Mouse (Mus musculus): ENCODE results near the gene Gpc1.

Gpc1 gene

DNA sequence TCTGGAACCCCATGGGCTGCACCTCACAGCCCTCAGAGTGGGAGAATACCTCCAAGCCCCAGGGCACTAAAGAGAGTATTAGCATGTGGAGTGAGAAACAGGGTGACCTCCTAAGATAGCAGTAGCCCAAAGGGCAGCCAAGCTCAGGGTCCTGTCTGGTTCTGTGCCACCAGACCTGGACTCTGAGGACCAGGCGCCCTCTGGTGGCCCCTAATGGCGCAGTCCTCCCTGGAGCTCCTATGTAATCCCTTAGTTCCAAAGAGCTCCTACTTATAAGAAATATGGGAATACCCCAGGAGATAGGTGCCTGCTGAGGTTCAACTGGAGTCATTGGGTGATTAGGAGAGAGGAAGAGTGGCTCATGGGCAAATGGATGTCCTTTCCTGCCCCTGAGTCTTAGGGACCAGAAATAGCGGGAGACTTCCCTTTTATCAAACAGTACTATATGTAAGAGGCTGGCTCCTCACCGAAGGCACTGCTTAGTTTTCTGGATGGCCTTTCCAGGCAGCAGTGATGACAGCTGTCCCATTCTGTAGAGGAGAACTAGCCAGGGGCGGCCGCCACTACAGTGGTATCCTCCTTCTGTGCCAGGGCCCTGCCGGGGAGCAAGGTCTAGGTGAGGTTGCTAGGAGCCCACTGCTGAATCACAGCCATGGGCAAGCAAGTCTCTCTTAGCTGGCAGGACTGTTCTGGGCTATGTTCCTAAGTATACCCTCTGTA is 2.7 kb downstream of the Gpc1 start:
- DNase-seq (ENCODE audit: extremely low read depth, low read depth): no peak

GRCm38 (mm10) chr1:92837931-92838833 is 6.7 kb downstream of the Gpc1 start:
- no peak for DNase-seq (ENCODE audit: extremely low read depth, low read depth)

DNA sequence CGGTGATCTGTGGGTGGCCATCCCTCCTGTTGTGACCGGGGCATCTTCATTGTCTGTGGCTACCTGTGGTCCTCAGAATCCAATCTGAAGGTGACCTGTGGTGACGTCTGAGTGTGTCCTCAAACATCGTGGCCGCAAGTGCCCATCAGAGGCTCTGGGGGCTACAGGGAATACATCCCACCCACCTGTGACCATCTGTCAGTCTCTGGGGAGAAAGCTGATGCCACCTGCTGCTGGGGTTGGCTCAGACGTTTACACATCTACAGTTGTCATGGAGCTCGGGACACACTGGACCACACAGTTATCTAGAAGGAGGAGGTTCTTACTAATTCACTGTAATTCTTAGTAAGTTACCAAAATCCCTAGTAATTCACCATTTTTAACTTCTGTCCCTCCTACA is 7.8 kb downstream of the Gpc1 start:
- DNase-seq (ENCODE audit: extremely low read depth, low read depth): no peak

DNA sequence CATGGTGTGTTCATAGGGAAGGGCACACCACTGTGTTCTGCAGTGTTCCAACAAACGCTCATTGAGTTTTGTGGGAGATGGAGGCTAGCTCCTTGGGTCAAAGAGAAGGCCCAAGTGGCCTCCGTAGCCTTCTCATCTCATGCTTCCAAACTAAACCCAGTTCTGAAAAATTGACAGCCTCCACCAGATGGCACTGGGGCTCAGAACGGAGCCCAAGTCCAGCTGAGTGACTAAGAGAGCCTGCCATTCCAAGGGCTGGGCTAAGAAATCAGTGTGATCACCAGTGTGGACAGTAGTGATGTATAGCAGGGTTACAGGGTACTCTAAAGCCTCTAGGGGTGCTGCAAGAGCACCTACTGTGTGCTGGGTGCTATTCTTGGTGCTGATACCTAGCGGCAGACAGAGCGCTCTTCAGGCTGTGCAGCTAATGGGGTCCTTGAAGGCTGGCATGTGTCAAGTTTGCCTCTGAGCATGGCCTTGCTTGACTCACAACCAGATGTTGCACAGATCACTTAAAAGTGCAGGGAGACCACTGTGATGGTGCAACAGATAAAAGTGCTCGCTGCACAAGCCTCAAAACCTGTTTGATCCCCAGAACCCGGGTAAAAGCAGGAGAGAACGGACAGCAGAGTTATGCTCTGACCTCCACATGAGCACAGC is 8.9 kb downstream of the Gpc1 start:
- no peak for DNase-seq (ENCODE audit: extremely low read depth, low read depth)

DNA sequence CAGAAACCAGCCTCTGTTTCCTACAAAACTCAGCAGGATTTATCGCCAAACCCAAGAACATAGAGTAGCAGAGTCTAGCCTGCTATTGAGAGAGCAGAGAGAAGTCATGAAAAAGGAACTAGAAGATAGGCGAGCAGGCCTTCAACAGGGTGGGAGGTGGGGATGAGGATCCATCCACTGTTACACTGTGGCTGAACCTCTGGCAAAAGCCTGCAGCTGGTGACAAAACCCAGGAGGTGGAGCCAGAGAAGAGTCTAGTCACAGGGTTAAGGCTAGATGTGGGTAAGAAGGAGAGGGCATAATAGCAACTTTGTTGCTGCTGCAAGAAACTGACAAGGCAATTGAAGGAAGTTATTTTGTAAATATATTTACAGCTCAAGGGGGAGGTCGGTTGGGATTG is 10.0 kb downstream of the Gpc1 start:
- DNase-seq (ENCODE audit: extremely low read depth, low read depth): no peak

DNA sequence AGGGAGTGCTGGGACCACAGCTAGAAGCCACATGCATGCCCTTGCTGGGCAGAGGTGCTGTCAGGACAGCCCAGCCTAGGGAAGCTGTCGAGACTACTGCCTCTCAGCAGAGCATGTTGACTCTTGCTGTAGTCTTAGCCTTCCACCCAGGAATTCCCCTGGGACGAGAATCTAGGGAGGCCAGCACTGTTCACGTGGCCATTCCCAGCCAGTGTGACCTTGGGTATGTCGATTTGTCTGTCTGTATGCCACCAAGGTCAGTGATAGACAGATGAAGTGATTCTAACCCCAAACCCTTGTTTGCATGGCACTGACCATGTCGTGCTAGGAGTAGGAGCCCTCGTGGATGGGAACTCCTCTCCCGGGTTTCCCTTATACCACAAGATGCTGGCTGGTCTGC is 14.4 kb downstream of the Gpc1 start:
- no peak for DNase-seq (ENCODE audit: extremely low read depth, low read depth)

GRCm38 (mm10) chr1:92847873-92848839 is 16.7 kb downstream of the Gpc1 start:
- DNase-seq (ENCODE audit: extremely low read depth, low read depth): no peak

DNA sequence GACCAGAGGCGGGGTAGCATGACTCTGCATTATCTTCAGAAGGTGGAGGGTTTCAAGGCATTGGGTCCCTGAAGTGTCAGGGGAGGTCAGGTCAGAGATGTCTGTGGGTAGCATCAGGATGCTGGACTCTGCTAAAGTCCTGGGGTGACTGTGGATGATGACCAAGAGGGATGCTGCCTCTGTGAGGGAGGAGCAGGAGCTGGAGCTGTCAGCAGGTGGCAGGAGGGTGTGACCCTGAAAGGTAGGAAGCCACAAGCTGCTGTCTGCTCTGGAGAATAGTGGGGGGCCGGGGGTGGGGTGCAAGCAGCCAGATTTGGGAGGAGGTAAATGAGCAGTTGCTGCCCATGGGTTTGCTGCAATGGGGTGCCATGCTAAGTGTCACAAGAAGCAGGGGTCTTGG is 18.0 kb downstream of the Gpc1 start:
- DNase-seq (ENCODE audit: extremely low read depth, low read depth): no peak

GRCm38 (mm10) chr1:92849938-92850574 is 18.6 kb downstream of the Gpc1 start:
- no peak for DNase-seq (ENCODE audit: extremely low read depth, low read depth)

DNA sequence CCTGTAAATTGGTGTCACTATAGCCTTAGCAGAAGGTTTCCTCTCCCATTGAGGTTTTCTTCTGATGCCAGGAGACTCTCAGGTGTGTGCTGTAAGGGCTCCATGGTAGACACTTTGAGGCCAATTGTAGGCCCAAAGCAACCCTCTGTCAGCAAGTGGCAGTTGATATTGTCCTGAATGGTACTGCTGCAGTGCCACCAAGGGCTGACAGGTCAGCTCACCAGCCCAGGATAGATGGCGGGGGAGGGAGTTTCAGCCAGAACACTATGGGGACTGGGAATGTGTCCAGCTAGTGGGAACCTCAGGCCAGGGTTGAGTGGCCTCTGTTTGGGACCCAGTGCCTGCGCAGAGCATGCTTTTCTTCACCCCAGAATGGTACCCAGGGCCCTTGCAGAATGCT is 21.0 kb downstream of the Gpc1 start:
- no peak for DNase-seq (ENCODE audit: extremely low read depth, low read depth)

DNA sequence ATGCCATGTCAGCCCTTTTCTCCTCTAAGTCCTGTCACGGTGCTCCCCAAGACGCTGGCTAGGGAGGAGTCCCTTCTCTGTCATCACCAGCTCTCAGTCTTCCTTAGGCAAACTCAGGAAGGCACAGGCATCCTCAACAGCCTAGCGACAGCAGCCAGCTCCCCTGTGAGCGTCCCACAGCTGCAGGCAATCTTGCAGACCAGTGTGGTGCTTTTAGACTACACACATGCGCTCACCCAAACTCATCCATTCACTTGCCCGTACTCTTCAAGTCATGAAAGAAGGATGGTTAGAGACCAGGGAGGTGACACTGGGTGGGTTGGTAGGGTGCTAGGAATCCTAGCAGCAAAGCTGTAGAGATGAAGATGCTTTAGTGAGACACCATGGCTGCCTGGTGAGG is 30.1 kb downstream of the Gpc1 start:
- DNase-seq (ENCODE audit: extremely low read depth, low read depth): no peak

- no peak for DNase-seq (ENCODE audit: extremely low read depth, low read depth)
Observed at GRCm38 (mm10) chr1:92863268-92863667, 31.8 kb downstream of the Gpc1 start.

- no peak for DNase-seq (ENCODE audit: extremely low read depth, low read depth)
Observed at GRCm38 (mm10) chr1:92866170-92866569, 34.7 kb downstream of the Gpc1 start.

GRCm38 (mm10) chr1:92869985-92870384 is 38.5 kb downstream of the Gpc1 start:
- DNase-seq (ENCODE audit: extremely low read depth, low read depth): no peak

DNA sequence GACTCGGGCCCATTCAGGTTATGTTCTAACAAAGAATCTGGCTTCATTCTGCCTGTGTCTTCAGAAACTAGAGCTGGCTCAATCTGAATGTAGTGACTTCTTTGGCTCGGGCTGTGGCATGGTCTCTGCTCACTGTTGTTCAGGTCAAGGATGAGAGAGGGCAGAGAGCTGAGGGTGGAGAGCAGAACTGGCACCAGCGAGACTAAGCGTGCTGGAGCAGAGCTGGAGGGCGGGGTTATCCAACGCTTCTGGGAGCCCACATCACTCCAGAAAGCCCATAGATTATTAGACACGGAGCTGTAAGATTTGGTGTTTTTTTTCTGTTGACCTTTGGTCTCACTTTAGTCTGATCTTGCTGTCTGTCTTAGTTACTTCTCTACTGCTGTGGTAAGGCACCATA is 41.2 kb downstream of the Gpc1 start:
- no peak for DNase-seq (ENCODE audit: extremely low read depth, low read depth)

DNA sequence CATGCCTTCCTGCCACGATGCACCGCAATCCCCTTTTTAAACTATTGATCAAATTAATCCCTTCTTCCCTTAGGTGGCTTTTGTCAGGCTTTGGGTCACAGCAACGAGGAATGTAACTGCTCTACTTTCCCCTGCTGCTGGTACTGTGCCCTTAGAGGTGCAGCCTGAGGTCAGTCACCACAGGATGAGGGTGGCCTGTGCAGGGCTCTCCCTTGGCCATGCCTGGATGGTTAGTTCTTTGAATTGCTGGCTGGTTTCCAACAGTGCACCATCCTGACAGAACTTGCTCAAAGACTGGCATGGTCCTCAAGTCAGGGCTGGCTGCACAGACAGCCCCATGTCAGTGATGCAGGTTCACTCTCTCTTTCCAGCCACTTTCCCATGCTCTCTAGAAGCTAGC is 42.6 kb downstream of the Gpc1 start:
- no peak for DNase-seq (ENCODE audit: extremely low read depth, low read depth)

GRCm38 (mm10) chr1:92875360-92876111 is 44.1 kb downstream of the Gpc1 start:
- DNase-seq (ENCODE audit: extremely low read depth, low read depth): no peak

- no peak for DNase-seq (ENCODE audit: extremely low read depth, low read depth)
Observed at GRCm38 (mm10) chr1:92877431-92877978, 46.1 kb downstream of the Gpc1 start.

GRCm38 (mm10) chr1:92878066-92878741 is 46.8 kb downstream of the Gpc1 start:
- no peak for DNase-seq (ENCODE audit: extremely low read depth, low read depth)

Measured in MEL-GATA-1-ER (cell line).